Mouse (Mus musculus) embryonic facial prominence, embryonic 11.5 days (tissue): Measurements from ENCODE around the gene Tmem132c. TPM values are rescaled to one million over a fixed set of nuclear protein-coding genes. Genes with fewer than 3 reads are reported as not detected.

Experiments used
- ATAC-seq: fragments of 200-750 bp; cut with Nextera tagmentation; replicated peaks from 2 replicates; pipeline ENCODE4 v1.8.0; 2017; ENCODE audit warnings: low read depth; ENCODE audit not compliant: insufficient number of reproducible peaks, low FRiP score, low TSS enrichment
- DNase-seq: peaks from one replicate; pipeline ENCODE4 v3.0.0-alpha.2; 2015; ENCODE audit warnings: low spot score
- H3K27ac ChIP-seq: fragments of 300-500 bp; sonication (generic); replicated peaks from 2 replicates; pipeline ENCODE4 v1.5.1; 2014; ENCODE audit warnings: mild to moderate bottlenecking, low read depth, low read length, control low read depth
- H3K27me3 ChIP-seq: fragments of 300-500 bp; sonication (generic); 2 replicates; pipeline ENCODE4 v1.6.1; 2014; ENCODE audit warnings: mild to moderate bottlenecking, low read length, moderate library complexity, mixed read lengths; ENCODE audit not compliant: control insufficient read depth, insufficient read depth
- H3K36me3 ChIP-seq: fragments of 300-500 bp; sonication (generic); replicated peaks from 2 replicates; pipeline ENCODE4 v1.6.1; 2014; ENCODE audit warnings: low read depth, mild to moderate bottlenecking, low read length, moderate library complexity, mixed read lengths; ENCODE audit not compliant: control insufficient read depth, insufficient read depth
- H3K4me1 ChIP-seq: fragments of 300-500 bp; sonication (generic); 2 replicates; pipeline ENCODE4 v1.6.1; 2014; ENCODE audit warnings: low read length, mixed read lengths; ENCODE audit not compliant: control insufficient read depth, insufficient read depth
- H3K4me2 ChIP-seq: fragments of 300-500 bp; sonication (generic); 2 replicates; pipeline ENCODE4 v1.6.1; 2014; ENCODE audit warnings: low read depth, mild to moderate bottlenecking, control low read depth, low read length, moderate library complexity
- H3K4me3 ChIP-seq: fragments of 300-500 bp; sonication (generic); 2 replicates; pipeline ENCODE4 v1.5.1; 2014; ENCODE audit warnings: low read depth, low read length, control low read depth
- H3K9ac ChIP-seq: fragments of 300-500 bp; sonication (generic); replicated peaks from 2 replicates; pipeline ENCODE4 v1.6.1; 2014; ENCODE audit warnings: mild to moderate bottlenecking, control low read depth, low read length
- H3K9me3 ChIP-seq: fragments of 300-500 bp; sonication (generic); replicated peaks from 2 replicates; pipeline ENCODE4 v1.6.1; 2016; ENCODE audit warnings: mild to moderate bottlenecking, low read length, inconsistent platforms, mixed read lengths; ENCODE audit not compliant: control insufficient read depth
- WGBS: fragments of 180-500 bp; shearing (Covaris S2); extraction: QIAGEN DNeasy Blood & Tissue Kit; methylation state at CpG from one replicate; pipeline ENCODE4 v1.1.7; 2014; 5-methylcytosine and 5-hydroxymethylcytosine counted together
- polyA plus RNA-seq: library from polyadenylated mRNA; unstranded; fragments of >200 nt; fragmentation: Nextera tagmentation; extraction: Ambion mirVana; gene quantifications from 2 replicates; pipeline ENCODE4 v1.2.1, GENCODE M21; 2014

Gene Tmem132c
- polyA plus RNA-seq, 1 experiment from 2014 or later: 31.0 TPM

DNA sequence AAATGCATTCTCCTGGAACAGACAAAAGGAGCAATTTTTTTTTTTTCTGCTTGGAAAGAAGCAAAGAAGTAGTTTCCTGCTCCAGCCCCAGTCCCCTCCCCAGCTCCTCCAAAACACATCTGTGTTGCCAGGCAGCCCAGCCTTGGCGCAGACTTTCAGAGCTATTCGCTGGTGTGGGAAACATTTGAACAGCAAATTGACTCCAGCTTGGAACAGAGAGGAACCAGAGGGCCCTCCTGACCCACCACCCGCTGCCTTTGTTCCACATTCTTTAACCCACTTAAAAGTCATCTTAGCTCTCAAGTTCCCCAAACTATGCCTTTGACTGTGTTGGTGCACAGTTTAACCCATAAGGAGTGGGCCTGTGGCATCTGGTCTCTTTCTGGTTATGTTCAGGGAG lies 128.9 kb downstream of the Tmem132c start:
- H3K27me3 ChIP-seq: no peaks in the 10 kb centered on the region
- no peaks in the 10 kb centered on the region for H3K9me3 ChIP-seq
- 5% methylated on average over 3 of the region's 3 CpGs for WGBS
- peak; percentile 79 for ATAC-seq
- no peak overlapping the region for H3K9ac ChIP-seq
- DNase-seq: peak; percentile 92
- no peak overlapping the region for H3K4me3 ChIP-seq
- H3K27ac ChIP-seq: peak overlapping the region; percentile 29
- H3K36me3 ChIP-seq: no peaks in the 10 kb centered on the region
- H3K4me2 ChIP-seq: no peak overlapping the region; the same call in 1 of the 2 replicates
- 0 out of 2 replicates have a peak, but pooled peaks cover 3% of the 10 kb centered on the region for H3K4me1 ChIP-seq

DNA sequence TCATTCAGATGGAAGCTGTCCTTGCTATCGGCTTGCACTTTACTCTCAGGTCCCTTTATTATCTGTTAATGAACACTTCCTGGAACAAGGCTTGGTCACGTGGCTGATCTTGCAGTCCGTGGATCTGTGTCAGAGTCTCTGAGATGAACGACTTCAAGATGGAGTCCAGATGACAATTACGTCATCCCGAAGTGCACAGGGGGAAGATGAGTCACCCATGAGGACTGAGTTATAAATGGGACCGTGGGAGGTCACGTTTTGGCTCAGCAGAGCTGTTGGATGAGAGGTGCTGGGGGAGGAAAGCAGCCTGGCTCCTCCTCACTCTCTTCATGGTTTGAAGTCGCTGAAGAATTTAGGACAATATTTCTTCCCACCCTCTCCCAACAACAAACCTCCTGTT lies 132.6 kb downstream of the Tmem132c start:
- ATAC-seq (no peak), DNase-seq (no peak)
- Histone ChIP-seq H3K9ac (no peak overlapping the region), H3K27ac (no peak overlapping the region), H3K9me3 (no peaks in the 10 kb centered on the region), H3K4me3 (no peak overlapping the region), H3K27me3 (no peaks in the 10 kb centered on the region), H3K36me3 (no peaks in the 10 kb centered on the region), H3K4me2 (no peak overlapping the region), H3K4me1 (0 out of 2 replicates have a peak, but pooled peaks cover 3% of the 10 kb centered on the region)
- WGBS: 69% methylated on average over 9 of the region's 9 CpGs

DNA sequence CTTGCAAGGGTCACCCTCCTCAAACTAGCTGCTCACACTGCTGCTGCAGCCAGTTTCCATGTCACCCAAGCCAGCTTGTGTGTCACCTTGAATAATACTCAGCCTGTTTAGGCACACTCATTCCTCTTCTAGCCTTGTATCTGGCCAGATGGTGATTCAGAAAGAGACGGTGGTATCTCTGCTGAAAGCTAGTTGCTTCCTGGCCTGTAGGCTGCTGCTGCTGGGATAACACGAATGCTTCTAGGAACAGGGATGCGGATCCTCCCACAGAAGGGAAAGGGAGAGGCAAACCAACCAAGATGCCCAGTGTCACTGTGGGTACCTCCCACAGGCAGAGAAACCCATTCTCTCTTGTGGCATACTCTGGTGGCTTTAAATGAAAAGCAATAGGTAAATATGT lies 134.0 kb downstream of the Tmem132c start:
- H3K27me3 ChIP-seq: no peaks in the 10 kb centered on the region
- no peak overlapping the region for H3K9ac ChIP-seq
- DNase-seq: no peak
- no peaks in the 10 kb centered on the region for H3K36me3 ChIP-seq
- no peaks in the 10 kb centered on the region for H3K9me3 ChIP-seq
- H3K4me2 ChIP-seq: no peak overlapping the region
- no peak overlapping the region for H3K27ac ChIP-seq
- H3K4me1 ChIP-seq: no peaks in the 10 kb centered on the region
- WGBS: 94% methylated on average over 3 of the region's 3 CpGs
- H3K4me3 ChIP-seq: no peak overlapping the region
- no peak for ATAC-seq

DNA sequence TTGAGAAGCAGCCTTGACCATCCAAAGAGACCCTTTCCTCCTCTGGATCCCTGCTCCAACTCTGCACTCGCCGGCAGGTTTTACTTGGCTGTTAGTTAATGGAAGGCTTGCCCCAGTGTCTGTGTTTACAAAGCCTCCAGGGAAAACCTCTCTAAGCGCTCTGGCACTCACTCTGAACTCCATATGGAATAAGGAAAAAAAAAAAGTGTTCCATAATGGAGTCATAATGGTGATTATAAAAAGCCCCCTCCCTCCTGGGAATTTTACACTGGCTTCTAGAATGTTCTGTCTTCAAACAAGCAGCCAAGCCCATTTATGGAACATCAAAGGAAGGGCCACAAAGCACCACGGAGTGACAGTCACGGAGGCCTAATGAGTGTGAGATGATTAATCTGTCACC lies 136.9 kb downstream of the Tmem132c start:
- no peak overlapping the region for H3K27ac ChIP-seq
- no peak overlapping the region for H3K9ac ChIP-seq
- H3K4me3 ChIP-seq: no peak overlapping the region
- WGBS: 36% methylated on average over 5 of the region's 5 CpGs
- H3K36me3 ChIP-seq: no peaks in the 10 kb centered on the region
- ATAC-seq (no peak), DNase-seq (no peak)
- no peak overlapping the region for H3K4me2 ChIP-seq
- no peaks in the 10 kb centered on the region for H3K4me1 ChIP-seq
- H3K9me3 ChIP-seq: no peaks in the 10 kb centered on the region
- no peaks in the 10 kb centered on the region for H3K27me3 ChIP-seq

DNA sequence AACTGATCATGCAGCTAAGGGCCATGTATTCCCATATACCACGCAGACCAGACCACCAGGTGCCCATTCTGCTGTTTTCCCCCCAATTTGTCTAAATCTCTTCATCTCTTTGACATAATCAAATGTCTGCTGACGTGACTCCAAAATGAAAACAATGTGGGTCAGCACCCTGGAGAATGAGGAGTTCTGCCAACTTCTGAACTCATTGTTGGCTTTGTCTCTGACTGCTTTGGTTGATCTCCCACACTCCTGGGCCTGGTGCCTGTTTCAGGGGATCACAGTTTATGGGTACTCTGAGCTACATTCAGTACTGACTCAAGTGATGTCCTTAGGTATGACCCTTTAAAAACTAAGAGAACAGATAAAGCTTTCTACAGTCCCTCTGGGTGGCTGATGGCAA lies 137.7 kb downstream of the Tmem132c start:
- no peak for DNase-seq
- WGBS: 77% methylated on average over 2 of the region's 2 CpGs
- no peaks in the 10 kb centered on the region for H3K36me3 ChIP-seq

DNA sequence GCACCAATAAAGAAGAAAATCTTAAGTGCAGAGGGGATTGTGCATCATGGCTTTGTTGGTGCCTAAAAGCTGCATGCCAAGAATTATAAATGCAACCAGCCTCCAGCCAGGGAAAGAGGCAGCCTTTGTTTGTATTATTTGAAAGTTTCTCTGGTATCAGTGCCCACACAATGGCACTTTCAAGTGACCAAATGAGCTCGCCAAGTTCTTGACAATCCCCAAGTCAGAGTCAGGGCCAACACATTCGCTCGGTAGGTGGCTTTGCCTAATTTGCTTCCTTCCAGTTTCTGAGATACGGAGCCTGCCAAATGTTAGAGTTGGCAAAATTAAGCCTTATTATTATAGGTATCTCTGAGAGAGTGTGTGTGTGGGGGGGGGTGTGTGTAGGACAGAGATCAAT lies 139.6 kb downstream of the Tmem132c start:
- H3K9me3 ChIP-seq: no peaks in the 10 kb centered on the region
- H3K4me2 ChIP-seq: no peak overlapping the region
- DNase-seq: no peak
- no peak for ATAC-seq
- H3K4me1 ChIP-seq: no peaks in the 10 kb centered on the region
- no peaks in the 10 kb centered on the region for H3K27me3 ChIP-seq
- WGBS: 87% methylated on average over 4 of the region's 4 CpGs
- no peak overlapping the region for H3K4me3 ChIP-seq
- H3K36me3 ChIP-seq: no peaks in the 10 kb centered on the region
- no peak overlapping the region for H3K9ac ChIP-seq
- H3K27ac ChIP-seq: no peak overlapping the region

More for the DNA sequence above, 137.7 kb downstream of the Tmem132c start:
- Histone ChIP-seq H3K4me2 (no peak overlapping the region), H3K9me3 (no peaks in the 10 kb centered on the region), H3K27ac (no peak overlapping the region), H3K4me1 (no peaks in the 10 kb centered on the region), H3K27me3 (no peaks in the 10 kb centered on the region), H3K9ac (no peak overlapping the region), H3K4me3 (no peak overlapping the region)
- no peak for ATAC-seq

DNA sequence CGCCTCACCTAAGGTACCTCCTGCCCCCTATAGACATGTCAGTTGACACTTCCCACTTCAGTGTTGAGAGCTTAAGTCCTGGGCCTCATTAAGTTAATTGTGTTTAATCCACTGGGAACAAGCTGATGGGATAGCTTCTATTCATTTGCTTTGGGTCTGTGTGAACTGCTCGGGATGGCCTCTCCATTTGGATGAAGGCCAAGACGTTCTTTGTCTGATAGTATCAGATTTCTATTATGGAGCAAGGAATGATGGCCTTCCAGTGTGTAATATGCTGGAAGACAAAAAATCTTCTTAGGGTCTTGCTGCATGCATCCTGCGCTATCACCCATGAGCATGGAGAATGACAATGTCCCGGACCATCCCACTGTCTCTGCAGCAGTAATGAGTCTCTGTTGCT lies 141.0 kb downstream of the Tmem132c start:
- WGBS: 66% methylated on average over 5 of the region's 5 CpGs
- Histone ChIP-seq H3K27ac (no peak overlapping the region), H3K27me3 (no peaks in the 10 kb centered on the region), H3K9ac (no peak overlapping the region), H3K4me2 (no peak overlapping the region), H3K4me1 (no peaks in the 10 kb centered on the region), H3K36me3 (no peaks in the 10 kb centered on the region), H3K9me3 (no peaks in the 10 kb centered on the region), H3K4me3 (no peak overlapping the region)
- DNase-seq (no peak), ATAC-seq (no peak)

DNA sequence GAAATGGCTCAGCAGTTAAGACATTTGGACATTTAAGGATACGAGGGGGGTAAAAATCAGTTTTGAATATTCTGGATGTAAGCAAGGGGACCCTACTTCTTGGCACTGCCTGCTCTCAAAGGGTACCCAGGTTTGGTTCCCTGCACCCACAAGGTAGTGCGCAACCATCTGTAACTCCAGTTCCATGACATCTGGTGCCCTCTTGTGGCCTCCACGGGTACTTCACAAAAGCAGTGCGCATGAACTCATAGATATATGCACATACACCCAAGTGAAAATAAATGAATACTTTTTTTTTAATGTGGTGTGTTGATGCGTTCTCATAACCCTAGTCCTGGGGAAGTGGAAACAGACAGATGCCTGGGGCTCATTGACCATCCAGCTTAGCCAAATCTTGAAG lies 149.6 kb downstream of the Tmem132c start:
- Histone ChIP-seq H3K4me3 (no peak overlapping the region), H3K36me3 (no peaks in the 10 kb centered on the region), H3K4me1 (no peaks in the 10 kb centered on the region), H3K9me3 (no peaks in the 10 kb centered on the region), H3K27ac (no peak overlapping the region), H3K4me2 (no peak overlapping the region), H3K27me3 (no peaks in the 10 kb centered on the region), H3K9ac (no peak overlapping the region)
- ATAC-seq: no peak
- no peak for DNase-seq
- WGBS: 91% methylated on average over 5 of the region's 5 CpGs
